Mouse (Mus musculus): ENCODE measurements at regions not wholly inside any gene's neighbourhood (a gene's known extent, or its start where the extent isn't known, plus 50 kb on each side); places are given as distances from the start of the nearest gene placed in this dataset.
A peak's percentile ranks its signal among the peaks of the same experiment; 100 is the strongest.
"Not testable (repeated sequence)": the region's sequence is repeated elsewhere in the genome, so short reads cannot be mapped to it uniquely, and the experiment has no call there.

DNA sequence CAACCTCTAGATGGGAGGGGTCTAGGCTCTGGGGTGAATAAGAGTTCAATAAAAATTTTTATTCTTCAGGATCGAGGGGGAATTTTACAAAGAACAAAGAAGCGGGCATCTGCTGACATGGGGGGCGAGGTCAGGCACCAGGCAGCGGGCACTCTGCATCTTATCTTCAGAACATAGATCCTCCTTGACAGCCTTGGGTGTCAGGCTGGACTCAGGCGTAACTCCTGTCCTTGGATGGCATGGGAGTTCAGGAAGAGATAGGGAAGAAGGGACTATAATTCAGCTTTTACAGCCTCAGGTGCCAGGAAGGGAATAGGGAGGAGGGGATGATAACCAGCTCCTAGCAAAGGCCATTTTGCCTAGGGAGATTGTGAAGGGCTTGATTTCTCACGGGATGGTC, 753.1 kb downstream of the Gm10330 start:
- not testable (repeated sequence) for DNase-seq

DNA sequence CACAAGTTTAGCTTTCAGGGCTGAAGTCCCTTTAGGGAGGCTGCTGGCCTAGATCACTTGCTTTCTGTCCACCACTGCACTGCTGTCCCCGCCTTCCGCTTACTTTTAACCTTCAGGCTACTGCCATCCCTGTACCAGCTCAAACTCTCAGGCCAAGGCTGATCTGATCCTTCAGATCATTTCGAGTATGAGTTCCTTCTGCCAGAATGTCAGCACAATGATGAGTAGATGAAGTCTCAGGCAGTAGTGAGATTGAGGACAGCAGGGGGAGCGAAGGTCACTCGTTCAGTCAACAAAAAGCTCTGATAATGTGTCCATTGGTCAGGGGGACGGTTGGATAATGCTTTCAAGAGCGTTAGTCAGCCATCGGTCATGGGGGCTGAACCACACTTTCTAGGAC, 756.5 kb downstream of the Gm10330 start:
- not testable (repeated sequence) for DNase-seq

DNA sequence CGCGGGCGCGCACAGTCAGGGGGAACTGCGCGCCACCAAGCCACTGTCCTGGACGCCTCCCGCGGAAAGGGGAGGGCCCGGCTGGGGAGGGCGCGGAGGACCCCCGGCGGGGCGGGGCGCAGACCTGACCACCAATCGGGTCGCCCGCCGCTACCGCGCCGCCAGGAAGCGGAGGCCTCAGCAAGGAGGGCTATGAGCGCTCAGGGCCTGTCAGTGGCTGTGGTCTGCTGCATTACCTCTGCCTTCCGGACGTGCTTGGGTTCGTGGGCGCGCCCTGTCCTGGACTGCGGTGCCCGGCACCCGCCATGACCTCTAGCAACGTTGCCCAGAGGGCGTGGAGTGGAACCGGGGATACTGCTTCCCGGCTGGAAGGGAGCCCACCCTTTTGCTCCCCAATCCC, 769.9 kb downstream of the Gm10330 start:
- peak; percentile 46 for DNase-seq

DNA sequence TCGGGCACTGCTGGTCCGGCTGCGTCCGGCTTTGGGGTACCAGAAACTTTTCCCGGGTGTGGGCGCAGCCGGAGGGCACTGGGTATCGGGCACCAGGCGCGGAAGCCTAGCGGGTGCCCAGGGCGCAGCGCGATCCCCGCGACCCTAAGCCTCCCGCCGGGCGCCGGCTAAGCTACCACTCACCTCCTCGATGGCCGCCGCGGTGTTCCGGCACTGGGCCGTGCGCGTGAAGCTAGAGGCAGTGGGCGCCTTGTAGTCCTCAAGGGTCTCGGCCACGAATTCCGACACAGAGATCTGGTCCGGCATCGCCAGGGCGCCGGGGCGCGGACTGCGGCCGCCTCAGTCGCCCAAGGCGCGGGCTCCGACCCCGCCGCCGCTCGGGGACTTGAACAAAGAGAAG, 770.4 kb downstream of the Gm10330 start:
- DNase-seq = peak; percentile 3
